Mouse (Mus musculus) spleen, postnatal 36 days (tissue): ENCODE results near the gene Cfap298.

Experiments
- DNase-seq, 2 experiments: peaks; one replicate each; pipeline ENCODE4 v3.0.0; 2022; ENCODE audit warnings: low spot score in 2 of 2, mixed read lengths in 1 of 2

Cfap298 gene

DNA sequence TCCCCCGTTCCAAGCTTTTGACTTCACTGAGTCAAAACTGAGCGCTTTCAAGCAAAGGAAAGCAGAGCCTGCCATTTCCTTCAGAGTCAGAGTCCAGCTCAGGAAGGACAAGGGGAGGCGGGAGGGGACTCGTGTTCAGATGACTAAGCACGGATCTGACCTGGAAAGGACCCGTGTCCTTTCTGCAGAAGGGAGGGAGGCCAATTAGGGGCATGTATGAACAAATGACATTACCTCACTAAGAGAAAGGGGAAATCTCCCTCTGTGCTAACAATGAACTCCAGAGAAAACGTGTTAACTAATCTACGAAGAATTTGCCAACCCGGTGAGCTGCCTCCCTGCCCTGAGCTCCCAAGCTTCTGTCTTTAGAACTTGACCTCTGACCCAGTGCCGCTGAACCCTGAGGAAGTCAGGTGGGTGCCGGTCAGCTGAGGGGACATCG, 18.9 kb downstream of the Cfap298 start:
- DNase-seq = no peak

DNA sequence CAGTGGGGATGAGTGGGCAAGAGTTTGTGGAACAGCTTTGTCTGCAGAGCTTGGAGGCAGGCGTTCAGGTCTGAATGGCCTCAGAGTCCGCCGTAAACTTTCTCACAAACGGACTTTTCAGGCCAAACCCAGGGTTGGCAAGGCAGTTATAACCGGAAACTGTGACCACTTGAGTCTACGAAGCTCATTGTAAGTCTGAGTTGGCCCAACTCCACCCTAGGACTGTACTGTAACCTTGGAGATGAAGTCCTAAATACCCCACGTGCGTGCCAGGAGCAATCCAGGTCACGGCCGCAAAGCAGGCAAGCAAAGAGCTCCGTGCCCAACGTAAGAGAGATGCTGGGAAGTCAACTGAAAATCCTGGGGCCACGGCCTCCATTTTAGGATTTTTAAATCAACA, 23.1 kb downstream of the Cfap298 start:
- no peak for DNase-seq

DNA sequence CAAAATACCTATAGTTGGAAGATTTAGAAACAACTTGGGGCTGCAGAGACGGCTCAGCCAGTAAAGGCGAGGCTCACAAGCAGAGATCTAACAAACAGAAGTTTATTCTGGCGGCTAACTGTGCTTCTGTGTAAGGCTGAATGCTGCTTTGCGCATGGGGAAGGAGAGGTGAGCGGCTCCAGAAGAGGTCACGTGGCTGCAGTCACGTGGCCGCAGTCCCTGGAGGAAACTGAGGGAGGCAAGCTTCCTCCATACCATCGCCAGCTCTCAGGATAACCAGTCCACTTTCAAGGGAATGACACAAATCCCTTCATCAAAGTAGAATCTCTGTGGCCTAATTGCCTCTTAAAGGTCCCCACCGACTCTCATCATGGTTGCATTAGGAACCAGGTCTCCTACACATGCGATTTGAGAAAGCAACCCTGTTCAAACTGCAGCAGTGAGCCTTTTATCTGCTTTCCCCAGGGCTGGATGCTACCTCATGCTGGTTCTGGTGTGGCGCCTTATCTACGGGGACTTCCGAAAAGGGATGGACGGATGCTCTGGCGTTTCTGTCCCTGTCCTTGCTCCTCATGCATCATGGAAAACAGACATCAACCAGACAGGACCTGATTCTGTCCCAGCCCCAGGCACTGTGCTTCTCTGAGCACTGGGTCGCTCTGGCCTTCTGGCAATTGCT, 23.9 kb downstream of the Cfap298 start:
- no peak for DNase-seq

GRCm38 (mm10) chr16:90907250-90907649, 27.7 kb downstream of the Cfap298 start:
- DNase-seq = no peak

- no peak for DNase-seq
These were observed 31.6 kb downstream of the Cfap298 start for GRCm38 (mm10) chr16:90903300-90903699.

- no peak for DNase-seq
These were observed 33.5 kb downstream of the Cfap298 start for GRCm38 (mm10) chr16:90901364-90901763.

GRCm38 (mm10) chr16:90899498-90899897, 35.4 kb downstream of the Cfap298 start:
- DNase-seq = no peak

GRCm38 (mm10) chr16:90897651-90898050, 37.3 kb downstream of the Cfap298 start:
- no peak for DNase-seq

DNA sequence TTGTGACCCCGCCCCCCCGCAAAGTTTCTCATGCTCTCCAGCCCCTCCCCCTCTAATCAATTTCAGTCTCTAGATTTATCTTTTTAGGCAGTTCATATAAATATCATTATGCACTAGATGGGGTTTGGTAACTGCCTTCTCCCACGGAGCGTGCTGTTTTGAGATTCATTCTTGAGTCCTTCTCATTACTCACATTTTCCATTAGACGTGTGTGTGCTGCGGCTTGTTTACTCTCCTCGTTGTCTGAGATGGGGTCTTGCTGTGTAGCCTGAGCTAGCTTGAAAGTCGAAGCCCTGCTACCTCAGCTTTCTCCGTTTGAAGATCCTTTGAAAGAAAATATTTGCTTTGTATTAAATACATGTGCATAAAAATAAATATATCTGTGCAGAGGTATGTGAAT, 41.1 kb downstream of the Cfap298 start:
- DNase-seq = no peak

DNA sequence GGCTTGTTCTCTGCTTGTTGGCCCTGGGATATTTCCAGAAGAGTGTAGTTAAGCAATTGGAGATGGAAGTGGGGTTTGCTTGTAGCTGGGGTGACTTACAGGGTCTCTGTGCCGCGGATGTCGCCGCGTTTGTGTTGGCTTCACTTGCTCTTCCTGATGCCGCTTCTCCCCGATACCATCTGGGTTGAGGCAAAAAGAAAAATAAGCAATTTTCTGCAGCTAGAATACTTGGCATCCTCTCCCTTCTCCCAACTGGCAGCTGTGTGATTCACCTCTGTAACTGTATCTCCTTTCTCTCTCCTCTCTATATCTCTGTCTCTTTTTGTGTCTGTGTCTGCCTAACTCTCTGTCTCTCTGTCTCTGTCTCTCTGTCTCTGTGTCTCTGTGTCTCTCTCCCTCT, 41.9 kb downstream of the Cfap298 start:
- DNase-seq = no peak

GRCm38 (mm10) chr16:90892081-90892480, 42.8 kb downstream of the Cfap298 start:
- DNase-seq = no peak

GRCm38 (mm10) chr16:90891601-90892000, 43.3 kb downstream of the Cfap298 start:
- DNase-seq = no peak

DNA sequence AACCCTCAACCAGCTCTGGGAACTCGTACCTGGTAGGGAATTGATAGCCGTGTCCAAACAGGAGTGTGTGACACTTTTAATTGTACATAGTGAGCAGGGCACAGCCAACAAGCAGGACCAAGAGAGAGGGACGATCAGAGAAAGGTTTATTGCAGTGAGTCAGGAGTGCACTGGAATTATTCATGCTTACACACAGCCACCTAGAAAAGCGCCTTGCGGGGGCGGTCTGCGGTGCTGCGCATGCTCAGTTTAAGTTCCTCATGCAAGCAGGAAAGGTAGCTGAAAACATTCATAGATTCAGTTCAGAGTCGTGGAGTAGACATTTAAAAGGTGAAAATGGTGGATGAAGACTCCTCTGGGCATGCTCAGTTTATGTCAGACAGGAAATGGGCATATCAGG, 44.2 kb downstream of the Cfap298 start:
- DNase-seq = no peak

GRCm38 (mm10) chr16:90885781-90886565, 48.9 kb downstream of the Cfap298 start:
- peak in 1 of 2 experiments; percentile 8 for DNase-seq

- no peak for DNase-seq
These were observed 49.6 kb downstream of the Cfap298 start for GRCm38 (mm10) chr16:90885351-90885750.

- no peak for DNase-seq
These were observed 52.4 kb downstream of the Cfap298 start for GRCm38 (mm10) chr16:90882501-90882977.

DNA sequence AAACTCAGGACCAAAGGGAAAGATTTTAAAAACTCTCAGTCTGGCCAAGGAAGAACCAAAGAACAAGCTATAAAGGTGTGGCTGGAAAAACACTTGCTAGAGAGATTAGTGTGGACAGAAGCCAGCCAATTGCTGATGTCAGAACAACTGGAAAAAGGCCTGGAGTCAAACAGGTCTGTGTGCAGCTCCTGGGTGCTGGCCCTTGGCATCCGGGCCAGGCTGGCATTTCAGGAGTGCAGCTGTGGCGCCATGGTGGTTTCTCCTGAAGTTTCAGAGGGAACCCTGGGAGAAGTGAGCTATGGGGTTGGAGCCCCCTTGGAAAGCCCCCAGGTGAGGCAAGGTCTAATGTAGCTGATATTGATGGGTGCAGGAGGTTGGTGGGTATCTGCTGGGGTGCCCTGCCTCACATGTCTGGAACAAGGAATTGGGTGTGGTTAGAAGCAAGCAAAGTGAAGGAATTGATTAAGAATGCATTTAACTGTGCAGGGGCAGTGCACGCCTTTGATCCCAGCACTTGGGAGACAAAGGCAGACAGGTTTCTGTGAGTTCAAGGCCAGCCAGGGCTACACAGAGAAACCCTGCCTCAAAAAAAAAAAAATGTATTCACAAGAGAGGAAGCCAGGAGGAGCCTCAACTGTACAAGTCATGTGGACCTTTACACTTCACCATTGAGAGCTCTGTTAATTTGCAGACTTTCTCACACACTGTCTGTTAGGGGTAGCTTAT, 56.6 kb downstream of the Cfap298 start:
- no peak for DNase-seq
